Mouse (Mus musculus): Measurements from ENCODE around the gene Pdrg1. TPM values are rescaled to one million over a fixed set of nuclear protein-coding genes. Genes with fewer than 3 reads are reported as not detected.

The Pdrg1 gene
- total RNA-seq, 2 experiments from 2014 or later, result 36.7 to 44.0 TPM

DNA sequence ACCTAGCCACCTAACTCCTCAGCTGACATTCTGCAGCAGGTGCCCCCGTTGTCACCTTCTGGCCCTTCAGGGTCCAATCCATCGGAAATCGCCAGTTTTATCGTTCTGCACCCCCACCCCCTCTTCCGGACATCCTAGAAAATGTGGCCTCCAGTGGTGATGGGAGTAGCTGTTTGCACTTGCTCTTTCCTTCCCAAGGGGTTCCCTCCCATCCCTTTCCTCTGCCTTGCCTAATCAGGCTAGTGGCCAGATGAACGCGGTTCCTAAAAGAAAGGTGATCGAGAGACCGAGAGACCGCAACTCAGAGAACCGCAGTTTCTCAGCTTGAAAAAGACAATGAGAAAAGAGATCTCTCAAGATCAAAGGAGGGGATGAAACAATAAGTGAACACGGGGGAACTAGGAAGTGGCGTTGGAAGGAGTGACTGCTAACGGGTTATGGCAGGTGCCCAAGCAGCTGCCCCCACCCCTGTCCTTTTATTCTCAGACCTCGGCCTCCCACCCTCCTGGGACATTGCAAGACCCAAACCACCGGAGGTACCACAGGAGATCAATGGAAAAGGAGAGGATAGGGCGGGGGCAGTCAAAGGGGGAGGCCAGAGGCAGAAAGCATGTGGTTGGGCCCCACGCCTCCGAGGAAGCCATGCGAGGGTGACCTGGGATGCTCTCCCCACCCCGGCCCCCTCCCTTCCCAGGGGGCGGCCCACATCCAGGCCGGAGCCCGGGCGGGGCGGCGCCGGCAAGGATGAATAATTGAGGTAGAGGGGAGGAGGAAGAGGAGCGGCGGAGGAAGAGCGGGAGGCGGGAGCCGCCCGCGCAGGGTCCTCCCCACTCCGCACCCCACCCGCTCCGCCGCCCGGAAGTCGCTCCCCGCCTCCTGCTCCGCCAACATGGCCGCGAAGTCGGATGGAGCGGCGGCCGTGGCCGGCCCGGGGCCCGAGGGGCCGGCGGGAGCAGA is 16.2 kb upstream of the Pdrg1 start, which contains the start of gene Xkr7:
Xkr7 (plus strand) TSS at position 727 of the 957 bp plus-strand sequence.
- no peak for DNase-seq

DNA sequence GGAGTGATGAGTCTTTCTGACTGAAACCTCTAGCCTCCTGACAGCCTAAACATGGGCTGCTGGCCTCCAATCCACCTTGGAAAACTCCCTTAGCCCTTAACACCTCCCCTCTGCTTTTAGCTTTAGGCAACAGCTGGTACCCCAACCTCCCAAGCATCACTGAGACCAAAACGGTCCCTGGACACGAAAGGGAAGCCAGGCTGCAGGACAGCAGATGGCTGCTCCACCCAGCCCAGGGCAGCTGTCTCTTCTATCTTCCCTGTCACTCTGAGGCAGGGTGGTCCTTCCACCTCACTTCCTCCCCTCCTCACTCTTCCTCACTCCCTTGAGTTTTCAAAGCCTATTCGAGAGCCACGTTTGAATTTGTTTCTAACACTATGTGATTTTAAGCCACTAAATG is 15.2 kb upstream of the Pdrg1 start:
- no peak for DNase-seq

GRCm38 (mm10) chr2:153027501-153027900 is 12.3 kb upstream of the Pdrg1 start:
- DNase-seq, result no peak

DNA sequence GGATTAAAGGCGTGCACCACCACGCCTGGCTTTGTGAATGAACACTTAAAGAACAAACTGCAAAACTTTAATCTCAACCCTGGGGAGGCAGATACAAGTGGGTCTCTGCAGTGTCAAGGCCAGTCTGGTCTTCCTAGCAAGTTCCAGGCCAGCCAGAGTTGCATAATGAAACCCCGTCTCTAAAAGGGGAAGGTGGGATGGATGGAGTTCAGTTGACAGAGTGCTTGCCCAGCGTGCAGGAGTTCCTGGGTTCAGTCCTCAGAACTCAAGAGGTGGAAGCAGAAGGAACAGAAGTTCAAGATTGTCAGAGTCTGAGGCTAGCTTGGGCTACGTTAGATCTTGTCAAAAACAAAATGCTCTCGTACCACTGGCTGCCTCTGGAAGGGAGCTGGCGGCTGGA is 10.8 kb upstream of the Pdrg1 start:
- DNase-seq, result no peak

DNA sequence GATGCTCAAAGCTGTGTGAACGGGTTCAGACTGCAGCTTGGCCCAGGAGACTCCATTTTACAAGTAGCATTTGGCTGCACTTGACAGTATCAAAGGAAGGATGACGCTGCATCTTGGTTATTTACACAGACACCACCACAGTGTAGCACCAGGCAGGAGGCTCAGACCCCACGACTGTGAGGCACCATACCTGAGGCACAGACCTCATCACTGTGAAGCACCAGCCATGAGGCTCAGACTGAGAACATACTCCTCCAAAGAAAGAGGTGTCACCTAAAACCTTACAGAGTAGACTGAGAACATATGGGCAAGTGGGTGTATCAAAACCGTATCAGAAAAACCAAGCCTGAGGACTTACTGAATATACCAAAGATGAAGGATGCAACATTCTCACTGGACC is 7.6 kb upstream of the Pdrg1 start:
- DNase-seq, result no peak

GRCm38 (mm10) chr2:153021163-153021562 is 5.9 kb upstream of the Pdrg1 start:
- no peak for DNase-seq

- DNase-seq, result no peak
Observed at GRCm38 (mm10) chr2:153019355-153019754, 4.1 kb upstream of the Pdrg1 start.

GRCm38 (mm10) chr2:153016786-153017185 is 1.6 kb upstream of the Pdrg1 start:
- DNase-seq, result no peak

- DNase-seq, result no peak
Observed at GRCm38 (mm10) chr2:153015804-153016203, 577 bp upstream of the Pdrg1 start.

DNA sequence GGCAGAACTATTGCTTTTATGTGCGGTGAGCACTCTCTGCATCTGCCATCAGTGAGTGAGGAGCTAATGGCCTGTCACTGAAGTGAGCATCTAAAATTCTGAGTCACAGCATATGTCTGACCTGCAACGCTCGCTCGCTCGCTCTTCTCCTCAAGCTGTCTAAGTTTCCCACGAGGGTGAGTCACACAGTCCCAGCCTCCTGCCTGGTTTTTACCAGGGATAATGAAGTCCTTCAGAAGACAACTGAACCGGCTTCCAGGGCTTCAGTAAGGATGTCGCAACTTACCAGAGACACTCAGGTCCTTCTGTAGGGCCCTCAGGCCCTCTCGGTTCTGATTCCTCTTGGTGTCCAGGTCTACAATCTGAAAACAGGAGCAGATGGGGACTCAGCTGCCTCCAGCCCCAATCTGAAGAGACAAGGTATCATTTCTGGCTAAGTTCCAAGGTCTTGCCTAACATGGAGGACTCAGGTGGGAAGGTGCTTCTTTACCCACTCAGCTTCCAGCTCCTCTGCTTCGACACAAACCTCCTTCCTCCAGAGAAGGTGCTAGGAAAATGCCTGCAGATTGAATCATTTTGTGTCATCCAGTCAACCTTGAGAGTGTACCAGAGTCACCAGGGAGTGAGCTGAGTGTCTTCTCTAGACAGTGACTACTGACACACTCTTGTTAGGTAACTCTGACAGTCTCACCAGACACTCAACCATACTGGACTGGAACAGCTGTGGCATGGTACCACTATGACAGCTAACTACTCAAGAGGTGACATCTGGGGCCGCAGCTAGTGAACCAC is 1.3 kb downstream of the Pdrg1 start:
- peak in 1 of 2 experiments; percentile 17 for DNase-seq

DNA sequence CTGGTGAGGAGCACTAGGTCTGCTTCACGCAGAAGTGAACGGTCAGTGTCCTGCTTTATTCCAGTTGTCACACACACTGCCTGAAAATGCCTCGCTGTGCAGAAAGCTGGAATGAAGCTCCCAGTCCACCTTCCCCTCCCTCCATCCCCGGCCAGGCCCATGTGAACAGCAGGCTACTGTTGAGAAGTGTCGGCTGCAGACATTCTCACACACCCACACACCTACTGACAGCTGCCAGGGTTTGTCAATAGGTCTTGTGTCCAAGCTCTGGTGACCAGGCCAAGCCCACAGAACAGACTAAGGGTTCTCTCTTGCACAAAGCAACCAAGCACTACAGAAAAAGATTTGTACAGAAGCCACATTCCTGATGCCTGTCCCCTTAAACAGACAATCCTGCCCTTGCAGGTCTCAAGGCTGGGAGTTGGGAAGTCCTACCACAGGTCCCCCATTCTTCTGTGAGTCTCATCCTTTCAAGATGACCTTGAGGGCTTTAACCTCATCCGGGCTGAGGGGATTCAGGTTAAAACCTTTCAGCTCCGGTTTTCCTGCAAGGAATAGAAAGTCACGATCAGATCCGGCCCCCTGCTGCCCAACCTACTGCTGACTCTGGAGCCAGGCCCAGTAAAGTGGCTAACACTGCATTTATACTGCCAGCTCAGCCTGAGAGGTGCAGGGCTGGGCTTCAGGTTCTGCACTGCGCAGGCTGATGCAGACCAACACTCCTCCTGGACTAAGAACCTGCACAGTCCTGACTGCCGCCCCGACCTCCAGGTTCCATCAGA is 5.8 kb downstream of the Pdrg1 start:
- no peak for DNase-seq

- no peak for DNase-seq
Observed at GRCm38 (mm10) chr2:153005981-153006380, 9.2 kb downstream of the Pdrg1 start.

DNA sequence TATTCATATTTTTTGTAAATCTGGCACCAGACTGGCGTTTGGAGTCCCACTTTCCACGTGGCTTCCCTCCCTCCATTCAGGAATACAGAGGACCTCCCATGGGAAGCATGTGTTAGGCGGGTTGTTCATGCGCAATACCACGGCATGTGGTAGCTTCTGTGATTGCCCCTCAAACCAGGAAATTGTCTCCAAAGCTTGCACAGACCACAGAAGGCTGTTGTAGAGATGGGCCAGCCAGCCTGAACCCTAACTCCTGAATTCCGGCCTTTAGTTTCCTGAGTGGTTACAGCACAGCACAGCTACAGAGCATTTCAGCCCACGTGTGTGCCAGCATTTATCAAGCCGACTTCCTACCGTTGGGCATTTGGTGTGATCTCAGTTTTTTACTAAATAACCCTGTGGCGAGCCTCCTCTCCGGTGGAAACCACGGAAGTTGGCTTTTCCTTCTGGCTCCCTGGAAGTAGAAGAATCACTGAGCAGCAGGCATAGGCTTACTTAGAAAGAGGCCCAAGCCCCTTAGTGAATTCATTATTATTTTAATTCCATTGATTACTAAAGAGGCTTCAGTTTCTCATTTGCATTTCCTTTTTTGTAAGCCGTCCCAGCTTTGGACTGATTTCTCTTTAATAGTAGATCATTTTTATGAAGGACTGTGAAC is 11.4 kb downstream of the Pdrg1 start:
- DNase-seq, result no peak

DNA sequence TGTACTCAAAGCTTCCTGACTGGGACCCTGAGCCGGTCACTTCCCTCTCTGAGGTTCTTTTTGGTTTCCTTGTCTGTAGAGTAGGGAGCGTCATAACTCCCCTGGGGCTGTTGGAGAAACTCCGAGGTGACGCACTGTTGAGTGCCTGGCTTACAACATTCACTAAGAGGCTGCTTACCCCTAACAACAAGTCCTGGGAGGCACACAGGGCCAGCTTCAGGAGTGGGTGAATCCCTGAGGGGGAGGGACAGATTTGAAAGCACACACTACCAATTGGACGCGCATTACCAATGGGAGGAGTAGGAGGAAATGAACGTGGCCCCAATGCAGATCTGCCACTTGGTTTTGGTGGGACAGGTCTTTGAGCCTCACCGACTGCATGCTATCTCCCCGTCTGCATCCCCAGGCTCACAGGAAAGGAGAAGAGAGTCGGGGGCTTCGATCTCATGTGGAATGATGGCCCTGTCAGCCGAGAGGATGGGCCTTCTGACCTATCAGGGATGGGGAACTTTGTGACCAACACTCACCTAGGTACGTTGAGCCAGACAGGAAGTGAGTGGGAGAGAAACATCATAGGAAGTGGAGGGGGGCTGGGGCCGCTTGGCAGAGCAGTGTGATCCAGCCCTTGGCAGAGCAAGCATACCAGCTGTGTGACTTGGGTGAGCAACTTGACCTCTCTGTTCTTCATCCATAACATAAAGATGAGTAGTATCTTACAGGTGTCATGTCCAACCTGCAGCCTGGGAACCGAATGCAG is 12.6 kb downstream of the Pdrg1 start:
- DNase-seq, result no peak

- DNase-seq, result no peak
Observed at GRCm38 (mm10) chr2:152997046-152997445, 18.2 kb downstream of the Pdrg1 start.

- DNase-seq, result no peak
Observed at GRCm38 (mm10) chr2:152991529-152991928, 23.7 kb downstream of the Pdrg1 start.

DNA sequence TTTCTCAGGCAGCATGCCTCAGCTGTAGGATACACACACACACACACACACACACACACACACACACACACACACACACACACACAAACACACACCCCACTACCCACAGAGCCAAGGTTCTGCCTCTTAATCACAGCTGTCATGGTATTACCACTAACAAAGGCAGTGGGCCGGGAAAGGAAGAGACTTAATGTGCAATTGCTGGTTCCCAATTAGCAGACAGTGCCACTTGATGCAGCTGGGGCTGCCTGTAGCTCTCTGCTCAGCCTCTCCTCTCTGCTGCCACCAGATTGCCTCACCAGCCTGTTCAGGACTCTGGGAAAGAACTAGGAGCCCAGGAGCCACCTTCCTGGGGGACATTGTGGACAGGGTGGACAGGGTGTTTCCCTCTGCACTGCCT is 29.6 kb downstream of the Pdrg1 start:
- DNase-seq, result no peak

GRCm38 (mm10) chr2:152976991-152977390 is 38.2 kb downstream of the Pdrg1 start:
- no peak for DNase-seq

GRCm38 (mm10) chr2:152965555-152965954 is 49.7 kb downstream of the Pdrg1 start:
- no peak for DNase-seq

DNA sequence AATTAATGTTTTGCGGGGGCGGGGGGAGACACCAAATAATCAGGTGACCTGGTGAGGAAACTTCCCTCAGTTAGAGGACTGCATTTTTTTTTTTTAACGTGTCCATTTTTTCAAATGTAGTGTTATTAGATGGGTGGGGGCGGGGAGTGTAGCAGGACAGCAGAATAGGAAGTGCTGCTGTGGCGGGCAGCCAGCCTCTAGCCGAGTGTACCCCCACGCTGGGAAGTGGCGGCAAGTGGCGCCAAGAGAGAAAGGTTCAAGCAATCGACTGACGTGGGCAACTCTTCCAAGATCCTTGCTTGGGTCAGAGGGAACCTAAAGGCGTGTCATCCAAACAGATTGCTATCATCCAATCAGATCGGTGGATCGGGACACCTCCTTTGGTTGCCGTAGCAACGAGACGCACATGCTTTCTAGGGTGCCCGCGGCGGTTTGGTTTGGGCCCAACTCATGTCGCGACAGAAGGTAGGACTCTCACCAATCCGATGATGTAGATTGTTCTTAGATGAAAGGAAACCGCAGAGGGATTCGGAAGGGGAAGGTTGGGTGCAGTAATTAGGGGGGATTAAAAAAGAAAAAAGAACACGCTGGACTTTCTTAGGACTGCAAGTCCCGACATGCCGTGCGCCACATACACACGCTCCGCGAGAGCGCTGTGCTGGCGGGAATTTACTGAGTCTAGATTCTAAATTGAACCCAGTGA is 53.0 kb downstream of the Pdrg1 start, which contains the start of gene Ttll9:
Ttll9 (plus strand) TSS at position 395 of the 703 bp plus-strand sequence.
- DNase-seq, result peak; percentile 79 to 83

Measured in layer of hippocampus, postnatal 36 days (tissue).